Mouse (Mus musculus) erythroblast, embryonic 14.5 days (primary cell): ENCODE measurements around the gene Sik1.

Source experiments
- GATA1 ChIP-seq: IDR thresholded peaks from 2 replicates; pipeline ENCODE4 v1.6.1; 2012; ENCODE audit warnings: low read length, inconsistent platforms, mixed read lengths
- TAL1 ChIP-seq: IDR thresholded peaks from 3 replicates; pipeline ENCODE4 v1.6.1; 2012; ENCODE audit warnings: low read length, inconsistent platforms, mixed read lengths

GRCm38 (mm10) chr17:31851816-31852476 is 3.7 kb downstream of the Sik1 start:
- TF ChIP-seq TAL1 (no peak), GATA1 (no peak)
